Mouse (Mus musculus) forebrain, embryonic 11.5 days (tissue): ENCODE data around the gene Cntn2. TPM values are rescaled to one million over a fixed set of nuclear protein-coding genes. Genes with fewer than 3 reads are reported as not detected.

Source experiments
- ATAC-seq: fragments of 200-750 bp; cut with Nextera tagmentation; replicated peaks from 2 replicates; pipeline ENCODE4 v1.8.0; 2017; ENCODE audit warnings: moderate TSS enrichment; ENCODE audit not compliant: low FRiP score
- DNase-seq: peaks from one replicate; pipeline ENCODE4 v3.0.0-alpha.2; 2017; ENCODE audit warnings: low spot score
- H3K27ac ChIP-seq: fragments of 300-500 bp; sonication (generic); 2 replicates; pipeline ENCODE4 v1.5.1; 2014; ENCODE audit warnings: low read depth, low read length
- H3K27me3 ChIP-seq: fragments of 300-500 bp; sonication (generic); 2 replicates; pipeline ENCODE4 v1.6.1; 2014; ENCODE audit warnings: mild to moderate bottlenecking, low read length, mixed read lengths; ENCODE audit not compliant: control insufficient read depth, insufficient read depth
- H3K36me3 ChIP-seq: fragments of 300-500 bp; sonication (generic); 2 replicates; pipeline ENCODE4 v1.6.1; 2014; ENCODE audit warnings: mild to moderate bottlenecking, low read length, moderate library complexity, mixed read lengths; ENCODE audit not compliant: control insufficient read depth, insufficient read depth
- H3K4me1 ChIP-seq: fragments of 300-500 bp; sonication (generic); replicated peaks from 2 replicates; pipeline ENCODE4 v1.6.1; 2014; ENCODE audit warnings: low read length, mixed read lengths; ENCODE audit not compliant: control insufficient read depth, insufficient read depth
- H3K4me2 ChIP-seq: fragments of 300-500 bp; sonication (generic); 2 replicates; pipeline ENCODE4 v1.6.1; 2014; ENCODE audit warnings: low read depth, mild to moderate bottlenecking, low read length, moderate library complexity, mixed read lengths; ENCODE audit not compliant: severe bottlenecking
- H3K4me3 ChIP-seq: fragments of 300-500 bp; sonication (generic); 2 replicates; pipeline ENCODE4 v1.5.1; 2014; ENCODE audit warnings: low read depth, low read length
- H3K9ac ChIP-seq: fragments of 300-500 bp; sonication (generic); 2 replicates; pipeline ENCODE4 v1.6.1; 2014; ENCODE audit warnings: low read length
- H3K9me3 ChIP-seq: fragments of 300-500 bp; sonication (generic); 2 replicates; pipeline ENCODE4 v1.6.1; 2016; ENCODE audit warnings: low read length, mixed read lengths; ENCODE audit not compliant: control insufficient read depth
- WGBS: fragments of 180-500 bp; shearing (Covaris S2); extraction: QIAGEN DNeasy Blood & Tissue Kit; methylation state at CpG from one replicate; pipeline ENCODE4 v1.1.7; 2014; 5-methylcytosine and 5-hydroxymethylcytosine counted together
- polyA plus RNA-seq: library from polyadenylated mRNA; unstranded; fragments of >200 nt; fragmentation: Nextera tagmentation; extraction: Ambion mirVana; gene quantifications from 2 replicates; pipeline ENCODE4 v1.2.1, GENCODE M21; 2014

The Cntn2 gene
- polyA plus RNA-seq, 1 experiment from 2014 or later, result 16.9 TPM

DNA sequence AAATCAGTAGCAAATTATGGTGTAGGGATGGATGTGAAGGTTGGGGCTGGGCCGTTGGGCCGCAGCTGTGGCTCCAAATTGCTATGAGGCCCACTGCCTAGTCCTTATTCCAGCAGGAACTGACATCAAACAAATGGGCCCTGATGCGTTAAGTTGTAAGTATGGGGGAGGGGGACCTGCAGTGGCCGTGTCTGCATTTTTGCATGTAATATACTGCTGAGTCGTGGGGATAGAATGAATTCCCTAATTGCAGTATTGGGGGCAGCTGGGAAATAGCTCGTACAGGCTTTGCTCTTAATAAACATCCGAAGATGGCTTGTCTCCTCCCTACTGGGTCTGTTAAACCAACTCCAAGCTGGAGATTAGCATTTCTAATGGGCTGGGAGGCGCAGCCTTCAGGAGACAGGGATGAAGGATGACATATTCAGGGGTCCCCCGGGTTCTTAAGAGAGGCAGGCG is 19.3 kb upstream of the Cntn2 start:
- Histone ChIP-seq H3K27me3 (no peaks in the 10 kb centered on the region), H3K4me3 (no peak overlapping the region), H3K36me3 (no peaks in the 10 kb centered on the region), H3K9ac (no peak overlapping the region), H3K9me3 (no peaks in the 10 kb centered on the region), H3K27ac (peak overlapping the region; percentile 33), H3K4me1 (peaks cover 18% of the 10 kb centered on the region), H3K4me2 (no peak overlapping the region)
- WGBS, result 41% methylated on average over 10 of the region's 10 CpGs
- 0 out of 2 replicates have a peak, but pooled peaks have one; percentile 29 for ATAC-seq
- no peak for DNase-seq

DNA sequence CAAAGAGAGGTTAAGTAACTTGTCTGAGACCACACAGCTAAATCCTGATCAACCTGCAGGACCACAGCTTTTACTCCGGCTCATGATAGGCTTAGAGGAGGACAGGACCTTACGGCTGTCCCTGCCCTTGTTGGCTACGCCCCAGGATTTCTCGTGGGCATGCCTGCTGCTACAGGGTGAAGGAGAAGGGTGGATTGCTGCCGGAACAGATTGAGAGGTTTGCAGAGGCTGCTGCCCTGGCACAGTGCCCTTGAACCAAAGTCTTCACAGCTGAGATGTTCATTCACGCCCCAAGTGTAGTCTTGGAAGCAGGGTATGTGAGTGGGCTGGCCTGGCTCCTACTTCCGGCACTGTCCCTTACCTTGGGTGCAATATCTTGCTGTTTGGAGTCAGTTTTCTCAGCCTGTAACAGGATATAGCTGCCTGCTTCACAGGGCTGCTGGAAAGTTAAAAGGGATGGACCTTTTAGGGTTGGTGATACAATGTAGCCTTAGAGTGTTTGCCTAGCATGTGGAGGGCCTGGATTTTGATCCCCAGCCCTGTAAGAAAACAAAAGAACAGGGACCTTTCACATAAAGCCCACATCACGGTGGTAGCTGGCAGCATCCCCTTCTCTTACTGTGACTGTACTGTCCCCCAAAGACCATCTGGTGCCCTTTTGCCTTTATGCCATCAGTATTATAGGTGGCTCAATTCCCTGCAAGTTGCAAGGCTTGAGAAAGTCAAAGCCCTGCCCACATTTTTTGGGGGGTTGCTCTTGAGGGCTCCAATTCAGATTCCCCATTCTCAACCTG is 18.0 kb upstream of the Cntn2 start:
- 83% methylated on average over 8 of the region's 8 CpGs for WGBS
- Histone ChIP-seq H3K4me3 (no peak overlapping the region), H3K9ac (no peak overlapping the region), H3K36me3 (no peaks in the 10 kb centered on the region), H3K4me2 (no peak overlapping the region), H3K9me3 (no peaks in the 10 kb centered on the region), H3K27ac (no peak overlapping the region), H3K4me1 (peaks cover 18% of the 10 kb centered on the region), H3K27me3 (no peaks in the 10 kb centered on the region)
- ATAC-seq, result no peak
- DNase-seq, result no peak

DNA sequence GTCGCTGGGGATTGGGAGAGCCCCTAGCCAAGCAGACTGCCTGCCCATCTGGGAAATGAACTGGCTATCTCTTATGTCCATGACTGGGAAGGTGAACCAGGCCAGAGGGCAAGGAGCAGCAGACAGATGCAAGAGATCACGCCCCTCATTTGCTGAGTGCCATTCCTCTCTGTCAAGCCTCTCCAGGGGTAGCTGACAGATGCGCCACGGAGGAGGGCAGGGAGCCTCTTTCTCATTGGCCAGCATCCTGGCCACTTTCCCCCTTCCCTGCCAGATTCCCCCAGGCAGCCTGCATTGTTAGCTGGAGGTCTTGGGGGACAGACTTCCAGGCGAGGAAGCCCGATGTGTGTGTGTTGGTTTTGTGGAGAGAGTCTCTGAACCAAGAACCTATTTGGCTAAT is 16.0 kb upstream of the Cntn2 start:
- Histone ChIP-seq H3K27me3 (no peaks in the 10 kb centered on the region), H3K4me2 (no peak overlapping the region), H3K9me3 (no peaks in the 10 kb centered on the region), H3K4me3 (no peak overlapping the region), H3K9ac (no peak overlapping the region), H3K36me3 (no peaks in the 10 kb centered on the region), H3K27ac (peak overlapping the region; percentile 65), H3K4me1 (peaks cover 18% of the 10 kb centered on the region)
- ATAC-seq (peak; percentile 47; the same call in 1 of the 2 replicates), DNase-seq (peak; percentile 62)
- 13% methylated on average over 6 of the region's 6 CpGs for WGBS

GRCm38 (mm10) chr1:132557901-132558631 is 15.0 kb upstream of the Cntn2 start:
- H3K4me1 ChIP-seq, result peaks cover 18% of the 10 kb centered on the region
- ATAC-seq (peak; percentile 61), DNase-seq (peak; percentile 64)
- no peaks in the 10 kb centered on the region for H3K9me3 ChIP-seq
- peak overlapping the region; percentile 65 for H3K27ac ChIP-seq
- H3K27me3 ChIP-seq, result no peaks in the 10 kb centered on the region
- H3K36me3 ChIP-seq, result no peaks in the 10 kb centered on the region
- no peak overlapping the region for H3K4me3 ChIP-seq
- no peak overlapping the region for H3K4me2 ChIP-seq
- 40% methylated on average over 9 of the region's 9 CpGs for WGBS
- no peak overlapping the region for H3K9ac ChIP-seq

- ATAC-seq (no peak), DNase-seq (no peak)
- Histone ChIP-seq H3K4me2 (no peak overlapping the region), H3K9me3 (no peaks in the 10 kb centered on the region), H3K27ac (no peak overlapping the region), H3K9ac (no peak overlapping the region), H3K36me3 (no peaks in the 10 kb centered on the region), H3K4me1 (peaks cover 14% of the 10 kb centered on the region; the same call in 1 of the 2 replicates), H3K4me3 (no peak overlapping the region), H3K27me3 (peaks cover 28% of the 10 kb centered on the region)
- 71% methylated on average over 8 of the region's 8 CpGs for WGBS
These were observed 733 bp upstream of the Cntn2 start for GRCm38 (mm10) chr1:132543789-132544188.

GRCm38 (mm10) chr1:132541824-132542599 is 1.0 kb downstream of the Cntn2 start:
- H3K4me1 ChIP-seq, result peaks cover 14% of the 10 kb centered on the region; the same call in 1 of the 2 replicates
- peak overlapping the region; percentile 39 for H3K9ac ChIP-seq
- WGBS, result 13% methylated on average over 5 of the region's 5 CpGs
- no peaks in the 10 kb centered on the region for H3K36me3 ChIP-seq
- no peaks in the 10 kb centered on the region for H3K9me3 ChIP-seq
- H3K27me3 ChIP-seq, result peaks cover 28% of the 10 kb centered on the region
- ATAC-seq (0 out of 2 replicates have a peak, but pooled peaks have one; percentile 19), DNase-seq (no peak)
- H3K4me3 ChIP-seq, result peak overlapping the region; percentile 36
- H3K27ac ChIP-seq, result 0 out of 2 replicates have a peak overlapping the region, but pooled peaks have one; percentile 18
- peak overlapping the region; percentile 66 for H3K4me2 ChIP-seq

GRCm38 (mm10) chr1:132541171-132541823 is 1.8 kb downstream of the Cntn2 start:
- H3K4me3 ChIP-seq, result peak overlapping the region; percentile 36
- H3K4me1 ChIP-seq, result peaks cover 14% of the 10 kb centered on the region; the same call in 1 of the 2 replicates
- no peaks in the 10 kb centered on the region for H3K36me3 ChIP-seq
- peak; percentile 67 for DNase-seq
- no peak overlapping the region for H3K9ac ChIP-seq
- peak overlapping the region; percentile 66; the same call in 1 of the 2 replicates for H3K4me2 ChIP-seq
- ATAC-seq, result peak; percentile 42
- WGBS, result 3% methylated on average over 14 of the region's 14 CpGs
- no peaks in the 10 kb centered on the region for H3K9me3 ChIP-seq
- H3K27me3 ChIP-seq, result peaks cover 28% of the 10 kb centered on the region
- no peak overlapping the region for H3K27ac ChIP-seq
